Mouse (Mus musculus) layer of hippocampus, adult 9-10 months (tissue): ENCODE data around the gene Cd101.

ENCODE experiments used
- DNase-seq: peaks from one replicate; pipeline ENCODE4 v3.0.0; 2022; ENCODE audit warnings: low spot score

Gene Cd101

DNA sequence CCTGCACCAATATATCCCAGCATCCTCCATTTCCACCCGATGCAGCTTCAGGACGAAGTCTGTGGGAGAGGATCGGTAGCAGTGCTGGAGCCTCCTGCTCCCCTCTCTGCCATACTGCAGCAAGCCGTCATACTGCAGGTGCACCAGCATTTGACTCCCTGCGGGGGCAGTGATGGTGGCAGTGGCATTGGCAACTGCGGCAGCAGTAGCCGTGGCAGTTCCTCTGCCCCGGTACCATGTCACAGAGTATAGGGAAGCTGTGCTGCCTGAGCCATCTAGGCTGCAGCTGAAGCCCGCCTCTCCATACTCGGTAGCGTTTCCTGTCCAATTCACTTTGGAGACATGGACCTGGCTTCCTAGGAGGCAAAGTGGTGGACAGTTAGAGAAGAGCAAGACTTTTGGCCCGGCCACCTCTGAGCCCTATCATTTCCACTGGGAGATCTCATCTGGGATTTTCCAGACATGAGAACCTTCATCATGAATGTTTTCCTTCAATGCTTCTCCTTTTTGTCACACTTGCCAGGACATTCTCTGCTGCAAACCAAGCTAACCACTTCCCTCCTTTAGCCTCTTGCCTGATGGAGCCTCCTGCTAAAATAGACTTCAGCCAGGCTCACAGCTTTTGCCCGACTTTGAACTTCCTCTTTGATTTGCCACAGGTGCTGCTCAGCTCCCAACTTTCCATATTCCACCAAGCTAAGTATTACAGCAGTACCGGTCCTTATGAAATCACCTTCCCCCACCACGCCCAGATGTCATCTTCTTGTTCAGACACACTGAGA, 25.6 kb downstream of the Cd101 start:
- DNase-seq = no peak

DNA sequence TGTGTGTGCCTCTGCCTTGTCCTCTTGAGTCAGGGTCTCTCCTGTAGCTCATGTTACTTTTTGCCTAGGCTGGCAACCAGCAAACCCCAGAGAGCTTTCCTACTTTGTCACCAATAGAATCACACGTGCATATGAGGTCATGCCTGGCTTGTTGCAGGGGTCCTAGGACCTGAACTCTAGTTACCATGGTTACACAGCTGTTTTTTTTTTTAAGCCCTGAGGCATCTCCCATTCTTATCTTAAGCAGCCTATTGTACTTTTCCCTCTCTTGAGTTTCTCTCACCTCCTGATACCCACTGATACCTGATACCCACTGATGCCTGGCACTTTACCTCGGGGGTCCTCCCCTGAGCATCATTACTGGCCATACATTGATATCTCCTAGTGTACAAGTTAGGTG, 29.6 kb downstream of the Cd101 start:
- DNase-seq = no peak

DNA sequence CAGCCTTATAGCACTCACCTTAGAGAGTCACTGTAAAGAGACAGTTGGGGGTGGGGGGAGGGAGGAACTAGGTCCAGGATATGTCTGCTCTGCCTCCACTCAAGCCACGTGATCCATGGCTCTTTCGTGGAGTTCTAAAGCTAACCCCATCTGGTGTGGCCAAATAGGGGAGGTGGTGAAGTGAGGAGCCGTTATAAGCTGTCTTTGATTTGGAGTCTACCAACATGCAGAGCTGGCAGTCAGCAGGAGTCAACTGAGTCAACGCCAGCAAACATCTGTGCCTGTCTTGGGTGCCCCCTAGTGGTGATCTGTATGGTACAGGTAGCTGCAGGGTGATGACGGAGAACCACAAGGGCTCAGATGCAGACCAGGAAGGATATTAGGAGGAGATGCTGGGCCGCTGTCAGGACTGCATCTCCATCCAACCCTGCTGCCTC, 30.4 kb downstream of the Cd101 start:
- no peak for DNase-seq

DNA sequence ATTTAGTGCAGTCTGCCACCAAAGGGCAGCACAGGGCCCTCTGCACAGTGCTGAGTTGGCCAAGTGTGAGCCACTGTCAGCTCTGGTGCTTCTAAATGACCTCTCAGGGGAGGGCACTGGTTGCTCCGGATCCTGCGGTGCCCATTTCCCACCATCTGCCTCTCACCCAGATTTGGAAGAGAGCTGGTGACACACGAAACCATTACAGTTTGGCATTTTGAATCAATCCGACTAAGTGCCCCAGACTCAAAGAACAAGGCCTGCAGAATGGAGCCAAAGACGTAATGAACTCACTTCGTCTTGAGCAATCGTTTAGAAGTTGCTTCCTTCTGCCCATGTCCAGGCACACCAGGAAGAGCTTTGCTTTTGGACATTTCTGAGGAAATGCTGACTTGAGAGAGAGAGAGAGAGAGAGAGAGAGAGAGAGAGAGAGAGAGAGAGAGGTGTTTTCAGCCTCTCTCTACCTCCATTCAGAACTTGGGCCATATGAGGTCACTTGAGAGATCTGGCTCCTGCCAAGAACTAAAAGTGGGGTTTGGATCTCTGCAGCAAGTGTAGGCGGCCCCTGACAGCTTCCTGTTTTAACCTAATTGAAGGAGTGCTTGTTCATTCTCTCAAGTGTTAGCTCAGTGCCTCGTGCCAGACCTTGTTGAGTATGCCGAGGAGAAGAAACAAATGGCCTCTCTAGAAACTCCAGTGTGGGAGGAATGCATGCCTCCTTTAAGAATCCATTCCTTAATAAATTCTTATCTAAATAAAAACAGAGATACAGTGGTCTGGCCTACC, 31.4 kb downstream of the Cd101 start:
- no peak for DNase-seq

DNA sequence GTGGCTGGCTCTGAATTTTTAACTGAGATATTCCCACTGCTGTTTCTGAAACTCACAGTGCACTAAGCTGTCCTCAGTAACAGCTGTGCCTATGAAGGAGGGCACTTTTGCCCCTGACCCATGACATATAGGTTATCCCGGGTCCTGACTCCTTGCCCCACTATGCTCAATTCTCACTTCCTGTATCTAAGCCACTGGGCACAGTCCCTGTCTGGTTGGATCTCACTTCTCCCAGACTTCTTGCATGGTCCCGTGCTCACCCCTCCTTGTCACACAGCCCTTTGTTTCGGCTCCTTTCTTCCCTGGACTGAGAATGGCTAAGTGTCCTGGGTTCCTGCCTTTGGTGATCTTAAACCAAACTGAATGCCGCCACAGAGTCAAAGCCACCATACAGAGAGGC, 35.1 kb downstream of the Cd101 start:
- DNase-seq = no peak

DNA sequence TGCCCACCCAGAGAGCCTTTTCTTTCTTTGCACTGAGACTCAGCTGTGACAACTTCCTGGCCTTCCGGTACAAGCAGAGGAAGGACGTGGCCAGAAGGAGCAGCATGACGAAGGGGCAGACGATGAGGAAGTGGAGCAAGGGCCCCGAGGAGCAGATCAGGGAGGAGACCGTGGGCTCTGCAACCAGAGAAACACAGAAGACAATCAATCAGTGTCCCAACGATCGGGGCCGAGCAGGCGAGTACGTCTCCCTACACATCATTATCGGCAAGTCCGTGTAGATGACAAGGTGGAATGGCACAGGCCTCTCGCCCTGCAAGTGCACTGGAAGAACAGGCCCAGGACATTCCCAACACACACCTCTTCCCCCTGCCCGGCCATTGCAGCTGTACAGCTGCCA, 35.6 kb downstream of the Cd101 start:
- DNase-seq = no peak

DNA sequence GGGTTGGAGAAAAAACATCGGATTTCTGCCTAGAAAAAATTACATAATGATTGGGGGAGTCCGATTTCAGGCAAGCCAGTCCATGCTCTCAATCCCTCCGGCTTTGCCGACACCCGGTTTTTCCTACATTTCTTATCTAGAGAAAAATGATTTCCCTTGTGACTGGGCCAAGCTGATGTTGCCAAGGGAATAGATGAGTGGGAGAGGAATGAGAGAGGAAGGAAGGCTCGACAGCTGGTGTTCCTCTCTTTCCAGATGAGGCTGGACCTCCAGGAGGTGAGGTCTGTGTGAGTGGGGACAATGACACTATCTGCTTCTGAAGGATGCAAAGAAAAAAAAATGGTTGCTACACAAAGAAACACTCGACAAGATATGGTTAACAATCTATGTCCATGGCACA, 36.2 kb downstream of the Cd101 start:
- no peak for DNase-seq

DNA sequence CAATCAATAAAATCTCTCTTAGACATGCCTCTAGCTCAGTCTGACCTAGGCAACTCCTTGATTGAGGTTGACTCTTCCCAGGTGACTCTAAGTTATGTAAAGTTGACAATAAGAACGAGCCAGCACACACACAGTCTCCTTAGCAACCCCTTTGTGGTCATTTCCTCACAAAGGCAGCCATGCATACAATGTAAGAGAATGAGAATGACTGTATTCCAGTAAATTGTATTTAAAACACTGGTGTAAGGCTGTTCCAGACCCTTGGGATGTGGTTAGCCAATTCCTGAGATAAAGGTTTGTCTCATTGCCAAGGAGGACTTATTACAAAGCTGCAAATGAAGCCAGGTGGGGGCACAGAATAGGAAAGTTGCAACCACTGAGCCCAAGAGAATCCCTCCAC, 39.1 kb downstream of the Cd101 start:
- DNase-seq = no peak

DNA sequence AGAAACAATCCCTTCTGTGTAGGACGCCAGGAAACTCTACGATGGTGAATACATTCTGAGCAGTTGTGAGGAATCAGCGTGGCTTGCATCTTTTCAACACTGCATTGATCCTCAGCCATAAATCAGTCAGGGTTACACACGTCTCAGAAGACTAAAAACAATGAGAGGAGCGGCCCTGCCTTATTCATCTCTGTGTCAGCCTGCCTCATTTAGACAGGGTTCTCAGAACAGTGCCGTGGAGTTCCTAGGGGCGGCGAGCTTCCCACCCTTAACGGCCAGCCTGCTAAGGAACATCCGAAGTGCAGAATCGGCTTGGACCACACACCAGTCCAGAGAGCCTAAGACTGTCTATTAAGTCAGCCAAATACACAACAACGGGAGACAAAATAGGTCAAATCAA, 39.9 kb downstream of the Cd101 start:
- DNase-seq = no peak

DNA sequence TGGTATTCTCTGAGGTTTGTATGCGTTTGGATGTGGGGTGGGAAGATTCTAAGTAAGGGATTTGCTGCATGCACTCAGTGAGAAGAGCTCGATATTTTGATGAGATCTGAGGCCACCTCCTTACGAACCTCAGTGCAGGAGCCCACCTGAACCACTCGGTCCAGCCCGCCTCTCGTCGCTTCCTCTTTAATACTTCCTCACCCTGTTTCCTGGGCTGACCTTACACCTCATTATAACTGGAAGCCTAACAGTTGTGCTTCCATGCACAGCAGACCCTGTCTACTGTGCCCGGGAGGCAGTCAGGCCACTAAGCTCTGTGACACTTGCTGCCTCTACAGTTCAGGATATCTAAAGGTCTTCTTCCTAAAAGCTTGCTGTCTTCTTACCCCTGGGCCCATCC, 50.1 kb downstream of the Cd101 start:
- DNase-seq = no peak

DNA sequence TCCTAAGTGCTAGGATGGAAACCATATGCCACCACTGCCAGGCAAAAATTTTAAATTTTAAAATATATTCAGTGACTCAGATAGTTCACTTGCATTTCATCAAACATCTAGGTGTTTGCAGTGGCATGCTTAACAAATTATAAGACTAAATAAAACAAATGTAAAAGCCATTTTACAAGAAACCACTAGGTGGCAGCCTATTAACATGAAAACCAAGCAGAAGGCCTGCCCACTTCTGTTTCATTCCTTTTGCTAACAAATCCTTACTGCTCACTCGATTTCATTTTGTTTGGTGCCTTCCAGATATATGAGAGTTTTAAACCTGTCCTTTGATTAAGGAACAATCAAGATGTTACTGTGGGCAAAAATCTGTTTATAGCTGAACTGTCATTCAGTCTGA, 55.5 kb downstream of the Cd101 start:
- peak; percentile 53 for DNase-seq

DNA sequence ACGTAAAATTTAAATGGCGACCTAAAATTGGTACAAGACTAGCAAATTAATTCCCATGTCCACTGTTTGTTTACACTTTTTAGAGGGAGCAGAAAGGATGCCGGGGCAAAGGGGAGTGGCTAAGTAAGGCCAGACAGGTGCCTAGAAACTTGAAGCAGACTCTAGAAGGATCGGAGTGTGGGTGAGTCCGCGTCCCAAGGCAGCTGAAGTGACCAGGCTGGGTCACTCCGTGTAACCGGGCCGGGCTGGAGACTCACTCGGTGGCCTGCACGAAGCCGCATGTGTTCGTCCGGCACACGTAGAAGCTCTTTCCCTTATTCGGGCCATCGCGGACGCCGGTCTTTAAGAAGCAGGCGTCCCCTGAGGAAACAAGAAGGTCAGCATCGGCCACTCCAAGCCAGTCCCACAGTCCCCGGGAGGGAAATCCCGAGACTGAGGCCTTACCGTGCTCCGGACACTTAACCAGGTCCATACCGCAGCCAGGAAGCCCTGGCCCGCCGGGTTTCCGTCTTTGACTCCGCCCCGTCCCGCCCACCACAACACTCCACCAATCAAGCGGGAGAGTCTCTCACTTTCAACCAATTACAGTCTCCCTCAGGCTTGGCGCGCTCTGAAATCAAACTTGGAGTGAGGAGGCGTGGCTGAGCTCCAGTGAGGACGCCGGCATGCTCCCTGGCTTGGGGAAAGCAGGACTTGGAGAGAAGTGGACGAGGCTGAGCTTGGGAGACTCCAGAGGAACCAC, 60.0 kb downstream of the Cd101 start, which contains the start of gene Ttf2:
Gene Ttf2 (minus strand): TSS at position 488 of the 742 bp plus-strand sequence.
- peak; percentile 76 for DNase-seq

DNA sequence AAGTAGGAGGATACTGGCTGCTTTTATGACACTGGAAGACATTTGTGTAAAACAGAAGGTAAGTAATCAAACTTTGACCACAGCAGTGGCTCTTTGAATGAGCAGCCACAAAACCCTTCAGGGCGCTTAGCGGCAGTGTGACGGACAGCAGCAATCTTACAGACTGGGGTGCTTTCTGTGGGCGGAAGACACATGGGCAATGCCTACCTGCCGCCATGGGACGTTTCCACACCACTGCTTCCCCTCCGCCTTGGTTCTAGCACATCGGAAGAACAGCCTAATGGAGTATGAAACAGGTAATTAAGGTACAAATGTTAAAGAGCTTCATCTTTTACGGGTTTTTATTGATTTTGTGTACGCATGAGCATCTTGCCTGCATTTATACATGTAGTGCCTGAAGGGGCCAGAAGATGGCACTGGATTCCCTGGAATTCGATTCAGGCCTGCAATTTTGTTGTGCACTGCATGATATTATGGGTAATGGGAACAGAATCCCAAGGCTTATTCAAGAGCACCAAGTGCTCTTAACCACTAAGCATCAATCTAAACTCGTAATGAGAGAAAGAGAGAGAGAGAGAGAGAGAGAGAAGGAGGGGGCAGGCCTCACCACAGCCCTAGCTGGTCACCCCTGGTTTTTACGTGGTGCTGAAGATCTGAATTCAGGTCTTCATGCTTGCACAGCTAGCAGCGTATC, 65.4 kb downstream of the Cd101 start:
- peak; percentile 37 for DNase-seq

DNA sequence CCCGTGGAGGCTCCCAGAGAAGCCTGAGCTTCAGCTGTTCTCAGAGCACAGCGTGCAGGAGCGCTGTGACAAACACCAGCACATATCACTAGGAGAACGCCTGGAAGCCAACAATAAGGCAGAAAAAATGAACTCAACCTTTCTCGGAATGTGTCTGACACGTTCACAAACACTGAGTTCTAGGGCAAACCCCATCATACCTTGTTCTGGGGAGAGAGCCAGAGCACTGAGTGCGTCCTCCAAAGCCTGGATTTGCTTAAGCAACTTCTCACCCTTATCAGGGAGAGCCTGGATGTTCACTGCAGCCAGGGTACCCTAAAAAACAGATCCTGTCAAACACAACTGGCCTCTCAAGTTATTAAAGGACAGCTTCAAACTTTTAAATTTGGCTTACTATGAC, 67.9 kb downstream of the Cd101 start:
- no peak for DNase-seq

DNA sequence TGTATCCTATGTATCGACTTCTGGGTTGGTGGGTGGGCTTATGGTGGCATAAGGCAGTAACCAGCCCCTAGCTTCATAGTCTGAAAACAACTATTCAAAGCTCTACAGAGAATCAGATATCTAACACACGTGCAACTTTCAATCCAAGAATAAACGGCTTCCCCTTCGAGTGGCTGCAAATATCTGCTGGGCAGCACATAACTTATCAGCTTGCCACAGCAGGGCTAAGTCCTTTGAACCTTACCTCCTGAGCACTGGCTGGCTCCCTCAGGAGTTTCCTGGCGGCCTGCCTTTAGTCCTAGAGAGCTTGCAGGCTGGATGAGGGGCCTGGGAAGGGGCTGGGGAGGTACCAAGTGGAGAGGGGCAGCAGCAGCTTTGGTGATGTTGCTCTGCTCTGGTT, 68.3 kb downstream of the Cd101 start:
- DNase-seq = no peak

DNA sequence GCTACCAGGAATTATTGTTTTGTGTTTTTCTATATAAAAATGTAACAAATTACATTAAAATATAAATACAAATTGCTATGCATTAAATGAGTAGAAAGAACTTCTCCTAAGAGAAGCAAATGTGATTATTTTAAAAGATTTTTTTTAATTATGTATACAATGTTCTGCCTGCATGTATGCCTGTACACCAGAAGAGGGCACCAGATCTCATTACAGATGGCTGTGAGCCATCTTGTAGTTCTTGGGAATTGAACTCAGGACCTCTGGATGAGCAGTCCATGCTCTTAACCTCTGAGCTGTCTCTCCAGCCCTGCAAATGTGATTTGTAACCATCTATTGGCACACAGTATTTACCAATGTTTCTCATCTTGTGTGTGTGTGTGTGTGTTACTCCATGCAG, 74.7 kb downstream of the Cd101 start:
- DNase-seq = no peak

DNA sequence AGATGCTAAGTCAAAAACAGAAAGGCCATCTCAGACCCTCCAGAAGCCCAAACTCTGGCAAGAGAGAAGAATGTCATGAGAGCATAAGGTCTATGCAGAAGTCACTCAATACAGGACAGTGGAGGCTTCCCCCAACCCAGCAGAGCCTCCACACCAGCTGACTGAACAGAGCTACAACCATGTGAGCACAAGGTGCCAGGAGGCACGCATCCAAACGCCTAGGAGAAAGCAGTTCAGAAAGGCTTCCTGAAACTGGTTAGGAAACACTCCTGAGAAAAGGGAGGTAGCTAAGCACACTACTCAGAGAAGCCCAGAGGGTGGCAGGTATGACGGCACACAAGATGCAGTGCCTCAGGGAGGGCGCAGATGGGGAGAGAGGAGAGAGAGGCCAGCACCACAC, 77.8 kb downstream of the Cd101 start:
- DNase-seq = no peak

DNA sequence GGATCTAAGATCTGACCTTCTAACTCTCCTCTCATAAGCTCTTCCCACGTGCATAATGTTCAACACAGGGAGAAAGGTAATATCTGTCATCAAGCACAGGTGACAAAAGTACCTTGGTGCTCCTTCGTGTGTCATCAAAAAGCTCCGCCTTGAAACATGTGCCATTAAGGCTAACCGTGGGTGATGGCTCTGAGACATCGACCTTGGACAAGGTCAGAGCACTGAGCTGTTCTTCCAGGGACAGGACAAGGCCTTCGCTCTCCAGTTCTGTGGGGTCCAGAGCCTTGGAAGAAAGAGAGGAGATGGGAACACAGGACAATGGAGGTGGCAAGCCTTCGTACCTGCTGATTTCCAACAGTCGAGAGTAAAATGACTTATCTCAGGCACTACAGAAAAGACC, 82.1 kb downstream of the Cd101 start:
- DNase-seq = no peak
